Mouse (Mus musculus) stomach, embryonic 14.5 days (tissue): ENCODE data around the gene Cnpy1. TPM values are rescaled to one million over a fixed set of nuclear protein-coding genes. Genes with fewer than 3 reads are reported as not detected.

Experiments
- ATAC-seq: fragments of 200-750 bp; cut with Nextera tagmentation; 2 replicates; pipeline ENCODE4 v1.8.0; 2017; ENCODE audit warnings: low read depth, moderate TSS enrichment; ENCODE audit not compliant: insufficient number of reproducible peaks, insufficient read depth, low FRiP score
- H3K27ac ChIP-seq: fragments of 300-500 bp; sonication (generic); 2 replicates; pipeline ENCODE4 v1.5.1; 2014; ENCODE audit warnings: mild to moderate bottlenecking, low read length, moderate library complexity, mixed read lengths
- H3K27me3 ChIP-seq: fragments of 300-500 bp; sonication (generic); 2 replicates; pipeline ENCODE4 v1.6.1; 2014; ENCODE audit warnings: low read length, control low read depth, mixed read lengths; ENCODE audit not compliant: control insufficient read depth, insufficient read depth
- H3K36me3 ChIP-seq: fragments of 300-500 bp; sonication (generic); 2 replicates; pipeline ENCODE4 v1.6.1; 2014; ENCODE audit warnings: mild to moderate bottlenecking, control low read depth, low read length, moderate library complexity, mixed read lengths; ENCODE audit not compliant: control insufficient read depth, insufficient read depth
- H3K4me1 ChIP-seq: fragments of 300-500 bp; sonication (generic); 2 replicates; pipeline ENCODE4 v1.6.1; 2014; ENCODE audit warnings: low read length, control low read depth, mixed read lengths; ENCODE audit not compliant: control insufficient read depth, insufficient read depth
- H3K4me2 ChIP-seq: fragments of 300-500 bp; sonication (generic); replicated peaks from 2 replicates; pipeline ENCODE4 v1.6.1; 2014; ENCODE audit warnings: low read depth, low read length, control low read depth
- H3K4me3 ChIP-seq: fragments of 300-500 bp; sonication (generic); 2 replicates; pipeline ENCODE4 v1.5.1; 2014; ENCODE audit warnings: low read depth, low read length, control low read depth
- H3K9ac ChIP-seq: fragments of 300-500 bp; sonication (generic); replicated peaks from 2 replicates; pipeline ENCODE4 v1.6.1; 2014; ENCODE audit warnings: low read depth, mild to moderate bottlenecking, control low read depth, low read length, moderate library complexity, mixed read lengths
- H3K9me3 ChIP-seq: fragments of 300-500 bp; sonication (generic); 2 replicates; pipeline ENCODE4 v1.6.1; 2016; ENCODE audit warnings: low read depth, low read length, control low read depth; ENCODE audit not compliant: control insufficient read depth
- WGBS: fragments of 180-500 bp; shearing (Covaris S2); extraction: QIAGEN DNeasy Blood & Tissue Kit; methylation state at CpG from one replicate; pipeline ENCODE4 v1.1.7; 2014; 5-methylcytosine and 5-hydroxymethylcytosine counted together
- polyA plus RNA-seq: library from polyadenylated mRNA; unstranded; fragments of >200 nt; fragmentation: Nextera tagmentation; extraction: Ambion mirVana; gene quantifications from 2 replicates; pipeline ENCODE4 v1.2.1, GENCODE M21; 2014

Gene Cnpy1
- polyA plus RNA-seq, 1 experiment from 2014 or later, result not detected

DNA sequence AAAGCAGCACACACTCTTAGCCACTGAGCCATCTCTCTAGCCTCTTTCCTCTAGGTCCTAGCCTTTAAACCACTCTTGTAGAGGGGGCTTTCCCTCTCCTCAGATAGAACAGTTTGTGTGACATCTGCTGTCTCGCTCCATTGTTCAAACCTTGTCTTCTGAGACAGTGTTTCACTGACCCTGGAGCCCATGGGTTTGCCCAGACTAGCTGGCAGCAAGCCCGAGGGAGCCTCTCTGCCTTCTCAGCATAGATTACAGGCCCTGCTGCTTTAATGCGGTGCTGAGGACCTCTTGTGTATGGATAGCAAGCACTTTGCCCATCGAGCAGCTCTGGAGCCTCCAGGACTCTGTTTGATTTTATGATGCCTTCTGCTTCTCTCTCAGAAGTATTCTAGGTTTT is 8.6 kb downstream of the Cnpy1 start:
- Histone ChIP-seq H3K9me3 (no peaks in the 10 kb centered on the region), H3K27ac (no peak overlapping the region), H3K36me3 (no peaks in the 10 kb centered on the region), H3K4me1 (no peaks in the 10 kb centered on the region), H3K4me3 (no peak overlapping the region), H3K27me3 (no peaks in the 10 kb centered on the region), H3K4me2 (no peak overlapping the region), H3K9ac (no peak overlapping the region)
- 58% methylated on average over 4 of the region's 4 CpGs for WGBS
- ATAC-seq, result no peak

DNA sequence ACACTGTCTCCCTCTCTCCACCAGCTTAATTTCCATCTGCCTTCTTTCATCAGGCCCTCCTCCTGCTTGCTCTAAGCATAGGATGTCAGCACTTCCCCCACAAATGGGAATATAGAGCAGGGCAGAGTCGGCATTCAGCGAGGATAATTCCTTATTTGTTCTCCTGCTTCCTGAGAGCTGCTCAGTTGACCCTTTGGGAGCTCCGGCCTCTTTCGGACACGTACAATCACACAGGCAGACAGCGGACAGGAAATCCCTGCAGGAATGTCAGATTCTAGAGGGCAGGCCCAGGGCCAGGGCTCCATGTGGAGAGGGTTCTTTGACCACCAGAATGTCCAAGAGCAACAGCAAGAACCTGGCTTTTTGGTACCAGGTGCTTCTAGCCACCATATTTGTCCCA is 9.5 kb downstream of the Cnpy1 start:
- H3K27me3 ChIP-seq, result no peaks in the 10 kb centered on the region
- no peak for ATAC-seq
- no peaks in the 10 kb centered on the region for H3K9me3 ChIP-seq
- H3K36me3 ChIP-seq, result no peaks in the 10 kb centered on the region
- H3K4me3 ChIP-seq, result no peak overlapping the region
- WGBS, result 33% methylated on average over 6 of the region's 6 CpGs
- H3K4me1 ChIP-seq, result no peaks in the 10 kb centered on the region
- no peak overlapping the region for H3K9ac ChIP-seq
- H3K27ac ChIP-seq, result no peak overlapping the region
- no peak overlapping the region for H3K4me2 ChIP-seq

DNA sequence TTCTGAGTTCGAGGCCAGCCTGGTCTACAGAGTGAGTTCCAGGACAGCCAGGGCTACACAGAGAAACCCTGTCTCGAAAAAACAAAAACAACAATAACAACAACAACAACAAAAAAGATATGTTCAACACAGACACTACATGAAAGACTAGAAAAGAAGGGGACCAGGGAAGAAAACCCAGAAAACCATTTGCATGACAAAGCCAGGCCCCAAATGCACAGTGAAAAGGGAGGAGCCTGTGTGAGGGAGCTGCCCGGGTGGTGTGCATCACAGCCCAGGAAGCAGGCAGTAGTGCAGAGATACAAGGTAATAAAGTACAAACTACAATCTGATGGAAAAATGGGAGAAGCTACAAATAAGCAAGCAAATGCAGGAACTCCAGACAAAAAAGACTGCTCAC is 13.5 kb downstream of the Cnpy1 start:
- WGBS, result 73% methylated on average over 3 of the region's 3 CpGs
- H3K4me3 ChIP-seq, result no peak overlapping the region
- H3K9ac ChIP-seq, result no peak overlapping the region
- H3K27me3 ChIP-seq, result no peaks in the 10 kb centered on the region
- no peaks in the 10 kb centered on the region for H3K9me3 ChIP-seq
- ATAC-seq, result no peak
- H3K27ac ChIP-seq, result no peak overlapping the region
- H3K36me3 ChIP-seq, result no peaks in the 10 kb centered on the region
- H3K4me2 ChIP-seq, result no peak overlapping the region
- H3K4me1 ChIP-seq, result no peaks in the 10 kb centered on the region

DNA sequence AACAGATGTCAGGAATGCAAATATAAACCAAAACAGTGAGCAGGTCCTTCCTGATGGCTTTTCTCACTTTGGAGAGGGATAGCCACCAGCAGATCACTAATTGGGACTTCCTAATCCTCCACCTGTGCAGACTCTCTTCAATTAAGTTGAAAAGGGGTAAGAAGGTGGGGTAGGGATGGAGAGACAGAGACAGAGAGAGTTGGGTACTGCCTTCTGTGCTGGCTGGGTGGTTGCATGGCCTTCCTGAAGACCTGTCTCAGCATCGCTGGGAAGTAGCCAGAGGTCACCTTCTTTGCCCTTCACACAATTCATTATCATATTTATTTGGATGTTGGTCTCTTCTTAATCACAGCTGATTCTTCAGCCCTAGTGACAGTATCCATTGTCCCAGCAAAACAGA is 26.0 kb downstream of the Cnpy1 start:
- Histone ChIP-seq H3K27ac (no peak overlapping the region), H3K27me3 (no peaks in the 10 kb centered on the region), H3K9ac (no peak overlapping the region), H3K4me2 (no peak overlapping the region), H3K4me1 (no peaks in the 10 kb centered on the region), H3K4me3 (no peak overlapping the region), H3K36me3 (no peaks in the 10 kb centered on the region), H3K9me3 (no peaks in the 10 kb centered on the region)
- WGBS, result 41% methylated on average over 1 of the region's 1 CpGs
- no peak for ATAC-seq

DNA sequence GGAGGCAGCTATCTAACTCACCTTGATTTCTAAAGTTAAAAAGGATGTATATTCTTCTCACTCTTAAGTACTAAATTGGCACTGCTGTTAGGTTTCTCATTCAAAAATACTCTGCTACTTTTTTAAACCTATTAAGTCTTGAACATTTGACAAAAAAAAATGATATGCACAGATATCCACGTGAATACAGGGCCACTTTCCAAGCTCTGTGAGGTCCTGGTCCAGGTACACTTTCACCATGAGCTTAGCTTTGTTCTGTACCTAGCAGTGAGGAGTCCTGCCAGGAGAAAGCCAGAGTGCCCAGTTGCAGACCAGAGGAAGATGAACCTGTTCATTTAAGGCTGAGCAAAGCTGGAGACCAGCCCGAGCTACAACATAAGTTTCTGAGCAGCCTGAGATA is 32.2 kb downstream of the Cnpy1 start:
- WGBS, result 61% methylated on average over 2 of the region's 2 CpGs
- H3K4me3 ChIP-seq, result no peak overlapping the region
- no peak overlapping the region for H3K4me2 ChIP-seq
- H3K9ac ChIP-seq, result no peak overlapping the region
- H3K27ac ChIP-seq, result no peak overlapping the region
- no peaks in the 10 kb centered on the region for H3K4me1 ChIP-seq
- peaks cover 47% of the 10 kb centered on the region for H3K27me3 ChIP-seq
- no peak for ATAC-seq
- H3K9me3 ChIP-seq, result no peaks in the 10 kb centered on the region
- H3K36me3 ChIP-seq, result no peaks in the 10 kb centered on the region

DNA sequence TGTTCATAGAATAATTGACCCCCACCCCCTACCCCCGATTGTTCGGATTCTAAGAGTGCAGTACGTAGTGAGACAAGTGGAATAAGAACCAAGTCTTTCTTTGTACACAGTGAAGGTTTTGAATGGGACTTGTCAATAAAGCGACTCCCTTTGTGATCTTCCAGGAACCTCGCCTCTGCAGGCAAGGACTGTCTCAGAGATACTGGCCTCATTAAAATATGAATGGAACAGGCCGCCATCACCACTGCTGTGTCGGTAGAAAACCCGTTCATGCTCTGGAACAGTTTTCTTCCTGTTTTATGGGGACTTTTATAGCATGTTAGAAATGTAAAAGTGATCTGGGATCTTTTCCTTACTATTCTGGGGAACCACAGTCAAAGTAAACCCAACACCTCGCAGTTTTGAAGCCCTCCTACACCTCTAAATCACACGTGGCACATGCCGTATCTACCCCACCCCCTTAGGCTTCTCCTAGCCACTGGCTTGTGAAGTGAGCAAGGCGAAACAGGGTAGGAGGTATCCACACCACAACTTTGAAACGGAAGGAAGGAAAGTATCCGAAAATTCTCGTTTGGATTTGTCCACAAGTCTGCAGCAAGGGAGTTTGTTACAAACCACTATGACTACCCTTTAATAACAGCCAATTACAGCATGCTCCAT is 33.8 kb downstream of the Cnpy1 start:
- Histone ChIP-seq H3K4me2 (no peak overlapping the region), H3K27me3 (peaks cover 52% of the 10 kb centered on the region), H3K4me3 (no peak overlapping the region), H3K4me1 (no peaks in the 10 kb centered on the region), H3K27ac (no peak overlapping the region), H3K36me3 (no peaks in the 10 kb centered on the region), H3K9me3 (no peaks in the 10 kb centered on the region), H3K9ac (no peak overlapping the region)
- no peak for ATAC-seq
- 3% methylated on average over 15 of the region's 15 CpGs for WGBS

DNA sequence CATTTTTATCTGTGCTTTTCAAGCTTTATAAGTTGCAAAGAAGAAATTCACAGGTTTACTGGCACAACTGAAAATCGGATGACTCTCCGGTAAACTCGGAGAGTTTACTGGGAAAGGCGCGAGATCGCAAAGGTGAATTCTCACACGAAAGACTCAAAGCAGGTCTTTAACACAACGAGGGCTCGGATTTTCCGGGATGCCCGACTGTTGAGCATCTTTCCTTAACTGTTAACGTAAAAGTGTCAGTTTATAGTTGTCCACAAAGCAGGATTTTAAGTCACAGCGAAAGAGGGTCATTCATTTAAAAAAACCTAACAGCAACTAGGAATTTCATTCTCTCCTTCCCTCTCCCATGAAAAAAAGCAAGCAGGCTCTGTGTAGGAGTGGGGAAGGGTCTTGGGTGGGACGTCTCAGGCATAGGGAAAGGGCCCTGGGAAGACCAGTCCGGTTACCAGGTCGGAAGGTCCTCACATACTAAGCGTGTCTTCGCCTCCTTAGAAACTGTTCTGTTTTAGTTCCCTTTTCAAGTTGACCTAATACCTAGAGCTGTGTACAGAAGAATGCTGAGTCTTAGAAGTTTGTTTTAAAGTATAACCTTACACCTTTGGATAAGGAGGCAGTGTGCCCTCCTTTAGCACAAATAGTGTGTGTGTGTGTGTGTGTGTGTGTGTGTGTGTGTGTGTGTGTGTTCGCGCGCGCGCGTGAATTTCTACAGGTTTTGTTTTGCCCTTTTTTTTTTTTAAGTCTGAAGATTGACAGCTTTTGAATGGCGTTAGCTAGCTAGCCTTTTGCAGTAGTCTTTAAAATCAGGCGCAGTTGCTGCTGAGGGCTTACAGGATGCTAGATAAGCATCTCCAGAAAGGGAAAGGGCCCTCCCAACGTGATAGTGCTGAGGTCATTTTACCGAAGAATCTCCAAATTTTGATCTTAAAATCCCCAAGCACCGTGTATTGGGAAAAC is 34.7 kb downstream of the Cnpy1 start:
- WGBS, result 1% methylated on average over 29 of the region's 29 CpGs
- H3K4me1 ChIP-seq, result no peaks in the 10 kb centered on the region
- H3K9me3 ChIP-seq, result no peaks in the 10 kb centered on the region
- H3K9ac ChIP-seq, result no peak overlapping the region
- H3K36me3 ChIP-seq, result no peaks in the 10 kb centered on the region
- H3K4me3 ChIP-seq, result no peak overlapping the region
- H3K27me3 ChIP-seq, result peaks cover 59% of the 10 kb centered on the region
- no peak overlapping the region for H3K27ac ChIP-seq
- ATAC-seq, result no peak
- H3K4me2 ChIP-seq, result no peak overlapping the region

DNA sequence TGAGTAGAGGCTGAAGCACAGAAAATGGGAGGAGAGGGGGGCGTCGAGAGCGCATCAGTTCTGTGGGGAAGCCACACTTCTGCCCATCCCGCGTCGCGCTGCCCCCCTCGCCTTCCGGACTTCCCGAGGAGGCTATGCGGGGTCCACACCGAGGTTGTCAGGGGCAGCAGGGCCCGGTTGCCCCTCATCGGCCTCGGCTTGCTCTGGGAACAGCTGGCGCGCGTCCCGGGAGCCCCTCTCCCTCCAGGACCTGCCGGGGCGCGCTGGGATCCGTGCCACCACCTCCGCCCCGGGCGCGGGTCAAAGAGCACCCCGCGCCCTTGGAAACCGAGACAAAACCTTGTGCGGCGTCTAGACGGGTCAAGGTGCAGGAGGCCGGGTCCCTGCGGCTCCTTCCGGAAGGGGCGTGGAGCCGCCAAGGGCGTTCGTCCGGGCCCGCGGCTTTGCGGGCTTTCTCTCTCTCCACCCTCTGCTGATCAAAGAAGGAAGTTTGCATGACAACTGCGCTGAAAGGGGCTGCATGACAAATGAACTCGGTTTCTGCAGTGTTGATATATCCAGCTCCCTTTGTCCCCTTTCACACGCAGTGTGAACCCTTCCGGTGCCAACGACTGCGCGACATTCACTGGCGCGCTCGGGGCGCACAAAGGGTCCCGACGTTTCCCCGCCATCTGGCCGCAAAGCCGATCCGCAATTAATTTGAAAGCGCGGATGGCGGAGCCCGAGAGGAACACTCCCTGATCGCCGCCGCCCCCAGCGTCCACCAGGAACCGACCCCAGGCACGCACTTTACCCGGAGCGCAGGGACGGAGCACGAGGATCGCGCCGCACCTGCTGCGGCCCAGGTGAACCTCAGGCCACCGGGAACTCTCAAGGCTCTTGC is 35.8 kb downstream of the Cnpy1 start:
- Histone ChIP-seq H3K27me3 (peaks cover 59% of the 10 kb centered on the region), H3K9ac (no peak overlapping the region), H3K36me3 (no peaks in the 10 kb centered on the region), H3K4me3 (peak overlapping the region; percentile 32), H3K4me1 (no peaks in the 10 kb centered on the region), H3K27ac (no peak overlapping the region), H3K9me3 (no peaks in the 10 kb centered on the region), H3K4me2 (peak overlapping the region; percentile 47)
- no peak for ATAC-seq
- WGBS, result under 1% methylated on average over 80 of the region's 80 CpGs
